8 mouse cellular contexts compared by ENCODE assay signal in genomic region chr2:82052338-82053184, GRCm38 (mm10). TPM values are rescaled to one million over a fixed set of nuclear protein-coding genes. Genes with fewer than 3 reads are reported as not detected.
DNase-seq lines count a peak whose midpoint lies in the region; ATAC-seq lines count a peak whose summit lies in the region.

No protein-coding gene starts in this region.

- no peak for DNase-seq in heart, postnatal 4 days
- peak; percentile 60 for DNase-seq in cerebellum, adult 11 months
- peak; percentile 77 to 82 for DNase-seq in layer of hippocampus, postnatal 14 days (ENCODE audit: low spot score in 2 of 2)
- peak; percentile 94 for DNase-seq in midbrain, embryonic 11.5 days (ENCODE audit: low spot score, missing footprints)
- DNase-seq in c-Kit-positive CD71-positive TER-119-positive erythroid progenitor cells, embryonic 14.5 days (ENCODE audit: low spot score), result no peak
- DNase-seq in urinary bladder, postnatal 10 days (ENCODE audit: low spot score), result no peak

- H3K4me3 ChIP-seq in heart, embryonic 11.5 days (ENCODE audit: low read depth, low read length), result peak overlapping the region; percentile 54
- H3K4me3 ChIP-seq in forebrain, embryonic 13.5 days, result peak overlapping the region; percentile 76
- H3K4me3 ChIP-seq in midbrain, embryonic 11.5 days (ENCODE audit: low read depth, low read length), result peak overlapping the region; percentile 72

- H3K27ac ChIP-seq in heart, embryonic 11.5 days (ENCODE audit: low read depth, low read length), result no peak overlapping the region
- H3K27ac ChIP-seq in forebrain, embryonic 13.5 days, result peak overlapping the region; percentile 75
- H3K27ac ChIP-seq in midbrain, embryonic 11.5 days (ENCODE audit: low read depth, low read length), result no peak overlapping the region

- H3K4me1 ChIP-seq in heart, embryonic 11.5 days (ENCODE audit: control insufficient read depth, insufficient read depth, low read length), result no peaks in the 10 kb centered on the region
- H3K4me1 ChIP-seq in forebrain, embryonic 13.5 days, result peaks cover 15% of the 10 kb centered on the region
- H3K4me1 ChIP-seq in midbrain, embryonic 11.5 days (ENCODE audit: control insufficient read depth, insufficient read depth, low read length), result peaks cover 5% of the 10 kb centered on the region

- H3K4me2 ChIP-seq in heart, embryonic 11.5 days, result peak overlapping the region; percentile 97
- H3K4me2 ChIP-seq in forebrain, embryonic 13.5 days, result peak overlapping the region; percentile 83
- peak overlapping the region; percentile 93 for H3K4me2 ChIP-seq in midbrain, embryonic 11.5 days

- WGBS in heart, embryonic 11.5 days (ENCODE audit: insufficient replicate concordance), result 5% methylated on average over 34 of the region's 34 CpGs
- WGBS in forebrain, embryonic 13.5 days, result under 1% methylated on average over 30 of the region's 34 CpGs
- WGBS in midbrain, embryonic 11.5 days, result 4% methylated on average over 23 of the region's 34 CpGs

- peak; percentile 37; the same call in 1 of the 2 replicates for ATAC-seq in heart, embryonic 11.5 days (replicated peaks; ENCODE audit: insufficient number of reproducible peaks, low FRiP score, low TSS enrichment)
- ATAC-seq in forebrain, embryonic 13.5 days, result peak; percentile 70
- peak; percentile 51 for ATAC-seq in midbrain, embryonic 11.5 days (ENCODE audit: low FRiP score)

- H3K36me3 ChIP-seq in heart, embryonic 11.5 days (ENCODE audit: control insufficient read depth, insufficient read depth, low read length), result no peaks in the 10 kb centered on the region
- no peaks in the 10 kb centered on the region for H3K36me3 ChIP-seq in forebrain, embryonic 13.5 days (ENCODE audit: poor library complexity, severe bottlenecking)
- H3K36me3 ChIP-seq in midbrain, embryonic 11.5 days (ENCODE audit: control insufficient read depth, insufficient read depth, low read length), result no peaks in the 10 kb centered on the region

- peaks cover 19% of the 10 kb centered on the region for H3K27me3 ChIP-seq in heart, embryonic 11.5 days (ENCODE audit: control insufficient read depth, insufficient read depth, low read length)
- peaks cover 13% of the 10 kb centered on the region for H3K27me3 ChIP-seq in forebrain, embryonic 13.5 days
- peaks cover 12% of the 10 kb centered on the region for H3K27me3 ChIP-seq in midbrain, embryonic 11.5 days (ENCODE audit: control insufficient read depth, insufficient read depth, low read length)

- H3K9ac ChIP-seq in heart, embryonic 11.5 days (ENCODE audit: low read depth, low read length), result peak overlapping the region; percentile 61; the same call in 1 of the 2 replicates
- peak overlapping the region; percentile 77 for H3K9ac ChIP-seq in forebrain, embryonic 13.5 days
- H3K9ac ChIP-seq in midbrain, embryonic 11.5 days (ENCODE audit: low read length), result peak overlapping the region; percentile 76

- H3K9me3 ChIP-seq in heart, embryonic 11.5 days (replicated peaks; ENCODE audit: control insufficient read depth, low read length), result no peaks in the 10 kb centered on the region
- no peaks in the 10 kb centered on the region for H3K9me3 ChIP-seq in forebrain, embryonic 13.5 days (replicated peaks)
- no peaks in the 10 kb centered on the region for H3K9me3 ChIP-seq in midbrain, embryonic 11.5 days (ENCODE audit: control insufficient read depth, low read length)

RNA-seq across cellular contexts. Expression of gene Zfp804a, which starts 0.5 kb away (rescaled TPM):
- polyA plus RNA-seq in heart, embryonic 11.5 days (2014; fragmentation: Nextera tagmentation; extraction: Ambion mirVana), result 0.57 and 0.70 TPM in 2 replicates
- under 1 TPM in 1 of 2 experiments, not detected in 1; 0.05 TPM for total RNA-seq in heart, postnatal 4 days (2021)
- polyA plus RNA-seq in forebrain, embryonic 13.5 days (2015; fragmentation: Nextera tagmentation; extraction: Ambion mirVana), result 3.2 and 3.9 TPM in 2 replicates
- total RNA-seq in layer of hippocampus, postnatal 14 days (2021), result 10 to 100 TPM; 23.0 to 28.5 TPM
- 1.5 TPM in 2 replicates for polyA plus RNA-seq in midbrain, embryonic 11.5 days (2014; fragmentation: Nextera tagmentation; extraction: Ambion mirVana)

Comparison
In these comparisons a context has a peak if more than half of its experiments do, and no peak if none do; other contexts are left out.
1. DNase-seq: peak in cerebellum, adult 11 months (single experiment), layer of hippocampus, postnatal 14 days (2 of 2) and midbrain, embryonic 11.5 days (single experiment); none in heart, postnatal 4 days (single experiment), c-Kit-positive CD71-positive TER-119-positive erythroid progenitor cells, embryonic 14.5 days (single experiment) and urinary bladder, postnatal 10 days (single experiment).
2. Peak in every context shown above with its lines, with median percentiles within 50 percentile points of each other: ATAC-seq, H3K4me2 ChIP-seq, H3K4me3 ChIP-seq and H3K9ac ChIP-seq.